8 mouse cellular contexts compared by ENCODE assay signal in the genomic region with DNA sequence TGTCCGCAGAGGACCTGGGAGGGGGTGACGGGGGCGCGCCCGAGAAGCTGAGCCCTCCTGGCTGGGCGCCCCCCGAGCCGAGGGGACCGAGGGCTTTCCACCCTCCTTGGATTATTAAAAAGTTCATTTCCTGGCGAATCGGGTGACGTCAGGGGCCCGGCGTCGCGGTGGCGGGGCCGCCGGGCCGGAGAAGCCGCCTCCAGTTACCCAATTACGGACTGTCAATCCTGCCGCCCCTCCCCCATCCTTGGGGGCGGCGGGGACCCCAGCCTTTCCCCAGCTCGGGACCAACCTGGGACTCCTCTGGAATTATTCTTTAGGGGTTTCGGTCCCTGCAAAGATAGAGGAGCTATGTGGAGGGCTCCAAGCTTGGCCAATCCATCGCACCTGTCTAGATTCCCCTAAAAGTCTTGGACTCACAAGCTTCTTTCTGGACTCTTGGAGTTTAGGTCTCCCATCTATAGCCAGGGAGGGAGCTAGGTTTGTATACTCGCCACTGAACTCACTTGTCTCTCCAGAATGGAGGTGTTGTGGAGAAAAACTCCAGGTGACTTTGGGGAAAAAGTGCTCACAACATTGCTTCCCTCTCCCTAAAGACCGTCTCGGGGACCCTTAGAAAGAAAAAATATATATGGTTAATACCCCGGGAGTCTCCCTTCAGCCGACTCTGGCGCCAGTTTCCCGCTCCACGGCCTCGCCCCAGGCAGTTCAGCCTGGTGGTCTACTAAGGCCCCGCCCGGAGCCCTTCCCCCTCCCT. TPM values are rescaled to one million over a fixed set of nuclear protein-coding genes. Genes with fewer than 3 reads are reported as not detected.
DNase-seq lines count a peak whose midpoint lies in the region; ATAC-seq and TF ChIP-seq lines count a peak whose summit lies in the region.

No protein-coding gene starts in this region.

- peak overlapping the region; percentile 40 for H3K4me2 ChIP-seq in forebrain, embryonic 15.5 days (replicated peaks)
- H3K4me2 ChIP-seq in intestine, embryonic 15.5 days (replicated peaks), result peak overlapping the region; percentile 80
- H3K4me2 ChIP-seq in lung, postnatal 0 days (replicated peaks; ENCODE audit: low read depth, low read length), result peak overlapping the region; percentile 69
- H3K4me2 ChIP-seq in stomach, postnatal 0 days (replicated peaks; ENCODE audit: low read depth), result peak overlapping the region; percentile 59

- peaks cover 98% of the 10 kb centered on the region for H3K27me3 ChIP-seq in forebrain, embryonic 15.5 days
- peaks cover 100% of the 10 kb centered on the region for H3K27me3 ChIP-seq in intestine, embryonic 15.5 days (replicated peaks)
- peaks cover 85% of the 10 kb centered on the region for H3K27me3 ChIP-seq in lung, postnatal 0 days (replicated peaks; ENCODE audit: insufficient read depth, low read length)
- H3K27me3 ChIP-seq in stomach, postnatal 0 days (ENCODE audit: control insufficient read depth, insufficient read depth, low read length), result peaks cover 43% of the 10 kb centered on the region

- H3K9me3 ChIP-seq in forebrain, embryonic 15.5 days, result no peaks in the 10 kb centered on the region
- no peaks in the 10 kb centered on the region for H3K9me3 ChIP-seq in intestine, embryonic 15.5 days
- no peaks in the 10 kb centered on the region for H3K9me3 ChIP-seq in lung, postnatal 0 days (ENCODE audit: low read length)
- no peaks in the 10 kb centered on the region for H3K9me3 ChIP-seq in stomach, postnatal 0 days (ENCODE audit: control insufficient read depth, low read length)

- H3K27ac ChIP-seq in forebrain, embryonic 15.5 days (replicated peaks), result no peak overlapping the region
- H3K27ac ChIP-seq in intestine, embryonic 15.5 days, result no peak overlapping the region
- peak overlapping the region; percentile 77 for H3K27ac ChIP-seq in lung, postnatal 0 days (ENCODE audit: low read length)
- no peak overlapping the region for H3K27ac ChIP-seq in stomach, postnatal 0 days (replicated peaks)

- no peak overlapping the region for H3K9ac ChIP-seq in forebrain, embryonic 15.5 days (replicated peaks)
- H3K9ac ChIP-seq in intestine, embryonic 15.5 days, result peak overlapping the region; percentile 28
- H3K9ac ChIP-seq in lung, postnatal 0 days (replicated peaks; ENCODE audit: low read depth), result peak overlapping the region; percentile 39
- H3K9ac ChIP-seq in stomach, postnatal 0 days (ENCODE audit: low read length), result peak overlapping the region; percentile 27; the same call in 1 of the 2 replicates

- peak overlapping the region; percentile 31 for H3K4me3 ChIP-seq in forebrain, embryonic 15.5 days
- peak overlapping the region; percentile 41 for H3K4me3 ChIP-seq in intestine, embryonic 15.5 days (replicated peaks)
- peak overlapping the region; percentile 52 for H3K4me3 ChIP-seq in lung, postnatal 0 days (ENCODE audit: low read depth, low read length)
- peak overlapping the region; percentile 40 for H3K4me3 ChIP-seq in stomach, postnatal 0 days (ENCODE audit: low read depth, low read length)

- WGBS in forebrain, embryonic 15.5 days, result 1% methylated on average over 38 of the region's 39 CpGs
- 1% methylated on average over 39 of the region's 39 CpGs for WGBS in intestine, embryonic 15.5 days
- 2% methylated on average over 34 of the region's 39 CpGs for WGBS in lung, postnatal 0 days
- WGBS in stomach, postnatal 0 days, result under 1% methylated on average over 39 of the region's 39 CpGs

- peaks cover 43% of the 10 kb centered on the region for H3K4me1 ChIP-seq in forebrain, embryonic 15.5 days
- H3K4me1 ChIP-seq in intestine, embryonic 15.5 days (replicated peaks), result peaks cover 41% of the 10 kb centered on the region
- peaks cover 23% of the 10 kb centered on the region; the same call in 1 of the 2 replicates for H3K4me1 ChIP-seq in lung, postnatal 0 days (ENCODE audit: insufficient read depth, low read depth, low read length)
- peaks cover 4% of the 10 kb centered on the region for H3K4me1 ChIP-seq in stomach, postnatal 0 days (replicated peaks; ENCODE audit: control insufficient read depth, insufficient read depth)

- no peak for TF ChIP-seq CTCF in lung, postnatal 0 days (IDR thresholded peaks at IDR 0.05)
- TF ChIP-seq CTCF in stomach, postnatal 0 days (IDR thresholded peaks at IDR 0.05; ENCODE audit: low read depth), result no peak

- peak; percentile 48 for DNase-seq in embryo, embryonic 10.5 days (ENCODE audit: low spot score)
- DNase-seq in embryo, embryonic 10 days (ENCODE audit: low spot score), result no peak
- peak; percentile 53 for DNase-seq in lung, postnatal 0 days (ENCODE audit: low spot score)
- no peak for DNase-seq in stomach, postnatal 0 days (ENCODE audit: low spot score)
- DNase-seq in frontal cortex, postnatal 10 days (ENCODE audit: low spot score in 2 of 2), result no peak
- DNase-seq in right cerebral cortex, postnatal 14 days, result no peak

- no peak for ATAC-seq in forebrain, embryonic 15.5 days (replicated peaks)
- ATAC-seq in intestine, embryonic 15.5 days, result no peak
- peak; percentile 30 for ATAC-seq in lung, postnatal 0 days
- ATAC-seq in stomach, postnatal 0 days (ENCODE audit: low FRiP score, low TSS enrichment), result no peak

- H3K36me3 ChIP-seq in forebrain, embryonic 15.5 days, result no peaks in the 10 kb centered on the region
- H3K36me3 ChIP-seq in intestine, embryonic 15.5 days, result no peaks in the 10 kb centered on the region
- no peaks in the 10 kb centered on the region for H3K36me3 ChIP-seq in lung, postnatal 0 days (ENCODE audit: insufficient read depth, low read length)
- no peaks in the 10 kb centered on the region for H3K36me3 ChIP-seq in stomach, postnatal 0 days (ENCODE audit: control insufficient read depth, insufficient read depth, low read length)

- TF ChIP-seq EP300 in lung, postnatal 0 days (IDR thresholded peaks at IDR 0.05), result no peak
- TF ChIP-seq EP300 in stomach, postnatal 0 days (optimal IDR thresholded peaks at IDR 0.05), result no peak

RNA-seq across cellular contexts. Expression of a gene that starts 3.8 kb away (rescaled TPM):
- 2.1 and 2.7 TPM in 2 replicates for polyA plus RNA-seq in forebrain, embryonic 15.5 days (2015; fragmentation: Nextera tagmentation; extraction: Ambion mirVana)
- polyA plus RNA-seq in intestine, embryonic 15.5 days (2015; fragmentation: Nextera tagmentation; extraction: Ambion mirVana), result 6.4 and 8.7 TPM in 2 replicates
- 86.2 and 104 TPM in 2 replicates for polyA plus RNA-seq in lung, postnatal 0 days (2015; fragmentation: Nextera tagmentation; extraction: Ambion mirVana)
- 3.3 and 3.4 TPM in 2 replicates for polyA plus RNA-seq in stomach, postnatal 0 days (2015; fragmentation: Nextera tagmentation; extraction: Ambion mirVana)

RNA-seq across cellular contexts. Expression of a gene that starts 24.6 kb away (rescaled TPM):
- not detected in 2 replicates for polyA plus RNA-seq in forebrain, embryonic 15.5 days (2015; fragmentation: Nextera tagmentation; extraction: Ambion mirVana)
- polyA plus RNA-seq in intestine, embryonic 15.5 days (2015; fragmentation: Nextera tagmentation; extraction: Ambion mirVana), result not detected in 2 replicates
- not detected in 2 replicates for polyA plus RNA-seq in lung, postnatal 0 days (2015; fragmentation: Nextera tagmentation; extraction: Ambion mirVana)
- polyA plus RNA-seq in stomach, postnatal 0 days (2015; fragmentation: Nextera tagmentation; extraction: Ambion mirVana), result not detected in 2 replicates

Comparison
In these comparisons a context has a peak if more than half of its experiments do, and no peak if none do; other contexts are left out.
1. DNase-seq: peak in embryo, embryonic 10.5 days (single experiment) and lung, postnatal 0 days (single experiment); none in embryo, embryonic 10 days (single experiment), stomach, postnatal 0 days (single experiment), frontal cortex, postnatal 10 days (0 of 2) and right cerebral cortex, postnatal 14 days (single experiment).
2. Peak in every context shown above with its lines, with median percentiles within 50 percentile points of each other: H3K4me2 ChIP-seq and H3K4me3 ChIP-seq.